Mouse (Mus musculus): Measurements from ENCODE around the gene Zc2hc1b. TPM values are rescaled to one million over a fixed set of nuclear protein-coding genes. Genes with fewer than 3 reads are reported as not detected.
"Not testable (repeated sequence)": the region's sequence is repeated elsewhere in the genome, so short reads cannot be mapped to it uniquely, and the experiment has no call there.

Gene Zc2hc1b
- not detected for total RNA-seq (2021)
- long read RNA-seq, experiment 1 = 0 reads
- long read RNA-seq, experiment 2 = 0 reads

- no peak for DNase-seq
Observed at GRCm38 (mm10) chr10:13177973-13178624, at the start of gene Zc2hc1b. Zc2hc1b (minus strand) TSS chr10:13178023.

- no peak for DNase-seq
Observed at GRCm38 (mm10) chr10:13225377-13226063, 47.7 kb upstream of the Zc2hc1b start.

- no peak for DNase-seq
Observed at GRCm38 (mm10) chr10:13222135-13222534, 44.3 kb upstream of the Zc2hc1b start.

- no peak for DNase-seq
Observed at GRCm38 (mm10) chr10:13220061-13220460, 42.2 kb upstream of the Zc2hc1b start.

GRCm38 (mm10) chr10:13213956-13214355 lies 36.1 kb upstream of the Zc2hc1b start:
- no peak for DNase-seq

- no peak for DNase-seq
Observed at GRCm38 (mm10) chr10:13212829-13213228, 35.0 kb upstream of the Zc2hc1b start.

- no peak for DNase-seq
Observed at GRCm38 (mm10) chr10:13212326-13212725, 34.5 kb upstream of the Zc2hc1b start.

GRCm38 (mm10) chr10:13209930-13210637 lies 32.3 kb upstream of the Zc2hc1b start:
- no peak for DNase-seq

GRCm38 (mm10) chr10:13209506-13209905 lies 31.7 kb upstream of the Zc2hc1b start:
- DNase-seq = no peak

- no peak for DNase-seq
Observed at GRCm38 (mm10) chr10:13209061-13209460, 31.2 kb upstream of the Zc2hc1b start.

GRCm38 (mm10) chr10:13201741-13202293 lies 24.0 kb upstream of the Zc2hc1b start:
- no peak for DNase-seq

GRCm38 (mm10) chr10:13200862-13201261 lies 23.0 kb upstream of the Zc2hc1b start:
- DNase-seq = no peak

- no peak for DNase-seq
Observed at GRCm38 (mm10) chr10:13199234-13199633, 21.4 kb upstream of the Zc2hc1b start.

GRCm38 (mm10) chr10:13196872-13197507 lies 19.2 kb upstream of the Zc2hc1b start:
- no peak for DNase-seq

GRCm38 (mm10) chr10:13193496-13193895 lies 15.7 kb upstream of the Zc2hc1b start:
- not testable (repeated sequence) for DNase-seq

GRCm38 (mm10) chr10:13192731-13193351 lies 15.0 kb upstream of the Zc2hc1b start, which contains the start of gene Ltv1:
Ltv1 (minus strand) TSS chr10:13193168.
- peak; percentile 98 to 99 for DNase-seq

- DNase-seq = no peak
Observed at GRCm38 (mm10) chr10:13189881-13190280, 12.1 kb upstream of the Zc2hc1b start.

GRCm38 (mm10) chr10:13186754-13187153 lies 8.9 kb upstream of the Zc2hc1b start:
- no peak for DNase-seq

- DNase-seq = no peak
Observed at GRCm38 (mm10) chr10:13184170-13184766, 6.4 kb upstream of the Zc2hc1b start.

- DNase-seq = no peak
Observed at GRCm38 (mm10) chr10:13180211-13180610, 2.4 kb upstream of the Zc2hc1b start.

- no peak for DNase-seq
Observed at GRCm38 (mm10) chr10:13175866-13176265, 2.0 kb downstream of the Zc2hc1b start.

Measured in adrenal gland, postnatal 36 days (tissue).